Mouse (Mus musculus) adrenal gland, postnatal 25 days (tissue): ENCODE data around the gene Foxd1. TPM values are rescaled to one million over a fixed set of nuclear protein-coding genes. Genes with fewer than 3 reads are reported as not detected.

Experiments
- DNase-seq: peaks from one replicate; pipeline ENCODE4 v3.0.0; 2021; ENCODE audit warnings: mixed read lengths
- total RNA-seq: library from RNA; stranded (reverse); gene quantifications from 2 replicates; pipeline ENCODE4 v1.2.3, GENCODE M21; 2021

The Foxd1 gene
- total RNA-seq, 1 experiment from 2014 or later: 0.30 TPM

GRCm38 (mm10) chr13:98355559-98356111 lies 1.6 kb downstream of the Foxd1 start:
- peak; percentile 41 for DNase-seq

GRCm38 (mm10) chr13:98356176-98356972 lies 2.3 kb downstream of the Foxd1 start:
- no peak for DNase-seq

GRCm38 (mm10) chr13:98356973-98357425 lies 3.0 kb downstream of the Foxd1 start:
- no peak for DNase-seq

- DNase-seq: no peak
Measured at GRCm38 (mm10) chr13:98357433-98358423, 3.7 kb downstream of the Foxd1 start.

GRCm38 (mm10) chr13:98358424-98359181 lies 4.6 kb downstream of the Foxd1 start:
- no peak for DNase-seq

- no peak for DNase-seq
Measured at GRCm38 (mm10) chr13:98359337-98359736, 5.3 kb downstream of the Foxd1 start.

GRCm38 (mm10) chr13:98360391-98360790 lies 6.3 kb downstream of the Foxd1 start:
- no peak for DNase-seq

- DNase-seq: no peak
Measured at GRCm38 (mm10) chr13:98361161-98361560, 7.1 kb downstream of the Foxd1 start.

GRCm38 (mm10) chr13:98363046-98363445 lies 9.0 kb downstream of the Foxd1 start:
- DNase-seq: no peak

GRCm38 (mm10) chr13:98365081-98365480 lies 11.0 kb downstream of the Foxd1 start:
- DNase-seq: no peak

GRCm38 (mm10) chr13:98365766-98366421 lies 11.9 kb downstream of the Foxd1 start:
- peak; percentile 2 for DNase-seq

- no peak for DNase-seq
Measured at GRCm38 (mm10) chr13:98366469-98367275, 12.6 kb downstream of the Foxd1 start.

- DNase-seq: no peak
Measured at GRCm38 (mm10) chr13:98367601-98368000, 13.6 kb downstream of the Foxd1 start.

GRCm38 (mm10) chr13:98369046-98369445 lies 15.0 kb downstream of the Foxd1 start:
- no peak for DNase-seq

GRCm38 (mm10) chr13:98374560-98374959 lies 20.5 kb downstream of the Foxd1 start:
- DNase-seq: no peak

- no peak for DNase-seq
Measured at GRCm38 (mm10) chr13:98374979-98375378, 20.9 kb downstream of the Foxd1 start.

- DNase-seq: no peak
Measured at GRCm38 (mm10) chr13:98377746-98378145, 23.7 kb downstream of the Foxd1 start.

GRCm38 (mm10) chr13:98382751-98383150 lies 28.7 kb downstream of the Foxd1 start:
- no peak for DNase-seq

- DNase-seq: no peak
Measured at GRCm38 (mm10) chr13:98383911-98384498, 30.0 kb downstream of the Foxd1 start.

- DNase-seq: no peak
Measured at GRCm38 (mm10) chr13:98385877-98386276, 31.8 kb downstream of the Foxd1 start.
